Mouse (Mus musculus) WW6 (cell line): ENCODE measurements around the gene Acsf2.
A peak's percentile ranks its signal among the peaks of the same experiment; 100 is the strongest.

Experiments
- DNase-seq: peaks from one replicate; pipeline ENCODE4 v3.0.0-alpha.2; 2013; ENCODE audit warnings: low read depth, low spot score

Gene Acsf2

GRCm38 (mm10) chr11:94598437-94599120, 3.1 kb downstream of the Acsf2 start:
- DNase-seq, result no peak

DNA sequence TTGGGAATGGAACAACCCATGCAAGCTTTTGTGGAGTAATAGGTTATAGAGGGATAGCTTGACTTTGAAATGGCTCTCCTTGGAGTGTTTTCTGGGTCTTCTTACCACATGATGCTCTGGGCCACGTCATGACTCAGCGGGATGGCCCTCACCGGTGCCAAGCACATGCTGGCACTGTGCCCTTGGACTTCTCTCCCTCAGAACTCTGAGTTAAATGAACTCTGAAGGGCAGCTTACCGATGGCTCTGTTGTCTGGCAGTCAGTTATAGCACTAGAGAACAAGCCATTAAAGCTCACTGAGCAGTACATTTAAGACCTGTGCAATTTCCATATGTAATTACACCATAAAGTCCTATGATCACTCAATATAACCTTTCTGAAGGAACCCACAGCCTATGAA, 4.4 kb downstream of the Acsf2 start:
- no peak for DNase-seq

- DNase-seq, result no peak
Measured at GRCm38 (mm10) chr11:94596311-94596852, 5.3 kb downstream of the Acsf2 start.

DNA sequence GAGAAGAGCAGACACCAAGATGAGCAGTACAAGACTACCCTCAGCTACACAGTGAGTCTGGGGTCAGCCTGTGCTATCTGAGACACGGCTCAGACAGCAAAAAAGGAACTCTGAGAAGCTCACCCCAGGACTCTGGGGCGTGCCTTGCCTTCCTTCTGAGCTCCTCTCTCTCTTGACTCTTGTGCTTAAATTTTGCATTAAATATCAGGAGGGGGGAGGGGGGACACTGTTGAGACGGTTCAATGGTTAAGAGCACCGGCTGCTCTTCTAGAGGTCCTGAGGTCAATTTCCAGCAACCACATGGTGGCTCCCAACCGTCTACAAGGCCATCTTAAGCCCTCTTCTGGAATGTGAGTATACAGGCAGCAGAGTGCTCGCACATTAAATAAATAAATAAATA, 14.2 kb downstream of the Acsf2 start:
- DNase-seq, result no peak

- no peak for DNase-seq
Measured at GRCm38 (mm10) chr11:94585091-94585490, 16.6 kb downstream of the Acsf2 start.

DNA sequence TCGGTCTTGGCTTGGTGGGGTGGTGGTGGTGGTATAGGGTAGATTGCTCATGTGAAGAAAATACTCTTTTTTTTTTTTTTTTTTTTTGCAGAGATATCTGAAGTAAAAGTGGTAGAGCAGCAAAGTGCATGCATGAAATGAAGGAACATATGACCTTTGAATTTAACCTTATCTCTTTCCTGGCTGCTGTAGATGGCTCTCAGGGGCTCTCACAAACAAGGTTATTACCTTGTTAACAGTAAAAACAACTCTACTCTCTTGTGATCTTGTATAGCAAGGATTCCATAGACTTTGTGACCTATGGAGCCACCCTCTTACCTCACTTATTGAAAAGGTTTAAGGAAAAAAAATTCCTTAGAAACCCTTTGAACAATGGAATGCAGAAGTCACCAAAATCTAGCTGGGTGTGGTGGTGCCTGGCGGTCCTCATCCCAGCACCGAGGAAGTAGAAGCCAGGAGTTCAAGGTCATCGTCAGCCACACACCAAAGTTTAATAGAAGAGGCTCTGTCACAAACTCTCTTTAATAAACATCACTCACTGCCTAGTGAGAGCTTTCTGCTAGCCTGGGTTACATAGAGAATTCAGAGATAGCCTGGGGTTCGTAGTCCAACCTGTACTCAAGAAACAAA, 21.4 kb downstream of the Acsf2 start:
- DNase-seq, result no peak

DNA sequence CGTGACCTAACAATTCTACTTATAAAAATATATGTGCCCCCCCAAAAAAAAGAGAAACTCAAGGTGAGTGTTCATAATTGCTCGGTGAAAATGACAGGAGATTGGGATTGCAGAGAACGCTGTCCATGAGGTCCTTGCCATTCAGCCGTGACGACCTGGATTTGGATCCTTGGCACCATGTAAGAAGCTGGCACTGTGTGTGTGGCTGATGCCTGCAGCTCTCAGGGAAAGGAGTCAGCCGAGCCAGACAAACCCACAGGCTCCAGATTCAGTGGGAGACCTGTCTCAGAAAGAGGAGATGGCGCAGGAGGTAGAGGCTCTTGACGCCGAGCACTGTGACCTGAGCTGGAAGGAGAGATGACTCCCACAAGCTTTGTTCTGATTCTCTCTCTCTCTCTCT, 25.3 kb downstream of the Acsf2 start:
- no peak for DNase-seq

GRCm38 (mm10) chr11:94575036-94575435, 26.6 kb downstream of the Acsf2 start:
- no peak for DNase-seq

GRCm38 (mm10) chr11:94574560-94574959, 27.1 kb downstream of the Acsf2 start:
- DNase-seq, result no peak

GRCm38 (mm10) chr11:94571850-94572249, 29.8 kb downstream of the Acsf2 start:
- DNase-seq, result no peak

- no peak for DNase-seq
Measured at GRCm38 (mm10) chr11:94570612-94571011, 31.1 kb downstream of the Acsf2 start.

- no peak for DNase-seq
Measured at GRCm38 (mm10) chr11:94567326-94567725, 34.3 kb downstream of the Acsf2 start.

DNA sequence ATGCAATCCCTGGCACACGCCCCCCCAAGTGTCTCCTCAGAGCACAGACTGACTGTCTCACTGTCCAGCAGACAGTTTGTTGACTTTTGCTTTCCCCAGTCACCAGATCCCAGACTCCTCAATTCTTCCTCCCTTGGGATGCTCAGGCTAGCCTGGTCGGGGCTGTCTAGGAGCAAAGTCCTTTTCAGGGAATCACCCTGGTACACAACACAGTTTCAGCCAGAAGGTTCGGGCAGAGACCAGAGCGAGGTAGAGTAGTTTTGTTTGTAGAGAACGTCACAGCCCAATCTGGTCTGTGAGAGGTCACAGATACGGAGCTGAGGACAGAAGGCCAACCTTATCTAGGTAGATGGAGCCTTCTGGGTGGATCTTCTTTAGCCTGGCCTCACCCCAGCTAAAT, 35.1 kb downstream of the Acsf2 start:
- DNase-seq, result no peak

- DNase-seq, result no peak
Measured at GRCm38 (mm10) chr11:94565151-94565479, 36.6 kb downstream of the Acsf2 start.

- DNase-seq, result no peak
Measured at GRCm38 (mm10) chr11:94564437-94565150, 37.1 kb downstream of the Acsf2 start, which contains the start of gene Chad. Chad (plus strand) TSS chr11:94565047.

GRCm38 (mm10) chr11:94563821-94564220, 37.9 kb downstream of the Acsf2 start:
- DNase-seq, result no peak

GRCm38 (mm10) chr11:94563383-94563782, 38.3 kb downstream of the Acsf2 start:
- DNase-seq, result no peak

DNA sequence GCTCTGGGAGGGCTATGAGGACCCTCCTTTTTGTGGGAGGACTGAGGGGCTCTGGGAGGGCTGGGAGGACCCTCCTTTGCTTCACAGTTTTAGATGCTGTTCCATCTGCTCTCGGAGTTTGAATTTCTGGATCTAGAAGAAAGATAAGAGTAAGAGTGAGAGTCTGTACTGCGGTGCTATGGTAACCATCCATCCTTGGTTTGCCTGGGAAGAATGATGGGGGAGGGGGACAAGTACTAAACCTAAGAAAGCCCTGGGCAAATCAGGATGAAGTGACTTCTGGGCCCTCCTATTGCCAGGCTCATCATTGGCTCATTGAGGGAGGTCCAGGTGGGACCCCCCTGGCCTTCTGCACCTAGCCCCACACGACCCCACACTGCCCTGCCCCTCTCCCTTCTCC, 43.4 kb downstream of the Acsf2 start:
- DNase-seq, result no peak

GRCm38 (mm10) chr11:94550442-94550744, 51.3 kb downstream of the Acsf2 start:
- no peak for DNase-seq

- no peak for DNase-seq
Measured at GRCm38 (mm10) chr11:94549691-94550441, 51.8 kb downstream of the Acsf2 start.

DNA sequence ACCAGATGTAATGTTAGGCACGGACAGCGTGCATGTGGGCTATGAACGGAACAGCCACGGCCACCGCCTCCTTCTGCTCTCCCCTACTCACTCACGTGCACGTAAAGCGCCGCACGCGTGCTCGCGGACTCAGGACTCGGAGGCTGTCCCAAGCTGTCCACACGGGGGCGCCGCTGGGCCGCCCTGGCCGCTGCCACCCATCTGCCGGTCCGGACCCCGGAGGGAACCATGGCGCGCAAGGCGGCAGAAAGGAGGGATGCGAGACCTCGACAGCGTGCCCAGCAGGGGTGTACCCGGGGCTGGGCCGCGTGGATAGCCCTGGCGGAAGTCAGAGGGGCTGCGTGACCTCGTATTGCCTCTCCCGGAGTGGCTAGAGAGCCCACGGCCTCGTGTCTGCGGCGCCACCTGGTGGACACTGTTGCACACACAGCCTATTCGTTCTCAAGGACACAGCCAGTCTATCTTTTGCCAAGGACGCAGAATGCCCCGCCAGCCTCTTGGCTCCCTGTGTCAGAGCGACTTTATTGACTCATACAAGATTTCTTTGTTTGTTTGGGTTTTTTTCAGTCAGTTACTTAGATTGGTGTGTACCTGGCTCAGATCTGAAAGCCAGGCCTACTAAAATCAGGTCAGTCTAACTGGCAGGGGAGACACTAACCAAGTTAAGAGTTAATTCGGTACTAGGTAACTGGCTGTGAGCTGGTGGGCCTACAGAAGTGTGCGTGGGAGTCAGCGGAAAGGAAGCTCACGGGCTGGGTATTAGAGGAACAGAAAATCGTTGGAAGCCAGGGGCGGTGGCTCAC, 52.6 kb downstream of the Acsf2 start, which contains the start of gene Rsad1:
Gene Rsad1 (minus strand): TSS at position 368 of the 803 bp plus-strand sequence.
- peak; percentile 81 for DNase-seq
